Mouse (Mus musculus) megakaryocyte, embryonic 14.5 days (primary cell): ENCODE measurements at regions not wholly inside any gene's neighbourhood (a gene's known extent, or its start where the extent isn't known, plus 50 kb on each side); places are given as distances from the start of the nearest gene placed in this dataset.

Experiments
- FLI1 ChIP-seq: IDR thresholded peaks from 2 replicates; pipeline ENCODE4 v1.6.1; 2012; ENCODE audit warnings: low read length, inconsistent platforms, mixed read lengths
- GATA1 ChIP-seq: IDR thresholded peaks from 3 replicates; pipeline ENCODE4 v1.6.1; 2012; ENCODE audit warnings: mixed read lengths, low read length, inconsistent platforms, borderline replicate concordance

- no peak for TF ChIP-seq GATA1
- TF ChIP-seq FLI1, result no peak
Measured at GRCm38 (mm10) chr16:42803609-42804008, 72.1 kb upstream of the Zbtb20 start.
